Mouse (Mus musculus) adrenal gland, postnatal 4 days (tissue): ENCODE measurements around the gene Slx1b. TPM values are rescaled to one million over a fixed set of nuclear protein-coding genes. Genes with fewer than 3 reads are reported as not detected.
A peak's percentile ranks its signal among the peaks of the same experiment; 100 is the strongest.
"Not testable (repeated sequence)": the region's sequence is repeated elsewhere in the genome, so short reads cannot be mapped to it uniquely, and the experiment has no call there.

ENCODE experiments used
- DNase-seq, 2 experiments: peaks; one replicate each; pipeline ENCODE4 v3.0.0; 2021 to 2022; ENCODE audit warnings: low spot score in 2 of 2, mixed read lengths in 2 of 2
- total RNA-seq, 2 experiments: library from RNA; stranded (reverse); gene quantifications; 2 replicates each; pipeline ENCODE4 v1.2.3; 2021

Slx1b gene
- total RNA-seq, 2 experiments from 2014 or later: 18.4 to 18.9 TPM

- DNase-seq: no peak
These were observed 16.8 kb downstream of the Slx1b start for GRCm38 (mm10) chr7:126678545-126679341.

- no peak for DNase-seq
These were observed 18.9 kb downstream of the Slx1b start for GRCm38 (mm10) chr7:126676631-126677220.

GRCm38 (mm10) chr7:126676207-126676606 lies 19.4 kb downstream of the Slx1b start, which contains the start of gene Sult1a1:
Gene Sult1a1 (minus strand): TSS chr7:126676432.
- DNase-seq: no peak

- no peak for DNase-seq
These were observed 20.5 kb downstream of the Slx1b start for GRCm38 (mm10) chr7:126675104-126675503.

- no peak for DNase-seq
These were observed 23.5 kb downstream of the Slx1b start for GRCm38 (mm10) chr7:126672111-126672510.

GRCm38 (mm10) chr7:126670152-126670551 lies 25.4 kb downstream of the Slx1b start:
- DNase-seq: no peak

- no peak for DNase-seq
These were observed 27.1 kb downstream of the Slx1b start for GRCm38 (mm10) chr7:126668452-126668851.

- DNase-seq: no peak
These were observed 28.0 kb downstream of the Slx1b start for GRCm38 (mm10) chr7:126667495-126668090.

- no peak for DNase-seq
These were observed 30.3 kb downstream of the Slx1b start for GRCm38 (mm10) chr7:126665269-126665668.

GRCm38 (mm10) chr7:126663646-126664045 lies 31.9 kb downstream of the Slx1b start:
- DNase-seq: no peak

- no peak for DNase-seq
These were observed 35.8 kb downstream of the Slx1b start for GRCm38 (mm10) chr7:126659771-126660170.

GRCm38 (mm10) chr7:126657522-126657921 lies 38.1 kb downstream of the Slx1b start:
- DNase-seq: no peak

GRCm38 (mm10) chr7:126655695-126656094 lies 39.9 kb downstream of the Slx1b start:
- DNase-seq: no peak

GRCm38 (mm10) chr7:126653991-126654390 lies 41.6 kb downstream of the Slx1b start:
- no peak for DNase-seq

- DNase-seq: no peak
These were observed 44.7 kb downstream of the Slx1b start for GRCm38 (mm10) chr7:126650852-126651251.

- DNase-seq: peak; percentile 83 to 86
These were observed 46.1 kb downstream of the Slx1b start, which contains the start of gene Sgf29 for GRCm38 (mm10) chr7:126649231-126650051. Gene Sgf29 (plus strand): TSS chr7:126649309.

GRCm38 (mm10) chr7:126648486-126648885 lies 47.1 kb downstream of the Slx1b start:
- no peak for DNase-seq

- no peak for DNase-seq
These were observed 49.9 kb downstream of the Slx1b start for GRCm38 (mm10) chr7:126645708-126646107.

- no peak for DNase-seq
These were observed 50.7 kb downstream of the Slx1b start for GRCm38 (mm10) chr7:126644914-126645313.

- no peak for DNase-seq
These were observed 51.2 kb downstream of the Slx1b start for GRCm38 (mm10) chr7:126644345-126644744.

- not testable (repeated sequence) for DNase-seq
These were observed 52.4 kb downstream of the Slx1b start for GRCm38 (mm10) chr7:126643244-126643617.
